Mouse (Mus musculus) macrophage (primary cell): ENCODE data around the gene Mmrn2. TPM values are rescaled to one million over a fixed set of nuclear protein-coding genes. Genes with fewer than 3 reads are reported as not detected.
A peak's percentile ranks its signal among the peaks of the same experiment; 100 is the strongest.

Experiments used
- H3K27ac ChIP-seq: fragments of 350-480 bp; formaldehyde crosslinking; 2 replicates; pipeline ENCODE4 v1.9.0; 2021
- H3K36me3 ChIP-seq: fragments of 350-480 bp; formaldehyde crosslinking; 2 replicates; pipeline ENCODE4 v1.9.0; 2021; ENCODE audit errors: inconsistent target
- H3K4me3 ChIP-seq: fragments of 350-480 bp; formaldehyde crosslinking; 2 replicates; pipeline ENCODE4 v1.9.0; 2021; ENCODE audit errors: inconsistent target
- H3K79me2 ChIP-seq: fragments of 350-480 bp; formaldehyde crosslinking; 2 replicates; pipeline ENCODE4 v1.9.0; 2021; ENCODE audit errors: inconsistent target
- WGBS: methylation state at CpG from one replicate; pipeline ENCODE4 v1.1.7; 2026; ENCODE audit warnings: inconsistent platforms; ENCODE audit not compliant: missing documents; 5-methylcytosine and 5-hydroxymethylcytosine counted together
- polyA plus RNA-seq: library from polyadenylated mRNA; stranded (reverse); fragments of 250-400 nt; gene quantifications from 3 replicates; pipeline ENCODE4 v1.2.4, GENCODE M21; 2018; ENCODE audit warnings: inconsistent platforms
- total RNA-seq, 78 experiments: library from RNA; depleted of rRNA; stranded (reverse); fragments of 250-400 nt; gene quantifications; 1 replicate in 9 of 78; 2 replicates in 24 of 78; 3 replicates in 43 of 78; 4 replicates in 2 of 78; pipeline ENCODE4 v1.2.4; 2018; ENCODE audit warnings: inconsistent platforms in 56 of 78

Gene Mmrn2
- total RNA-seq (2018; cell fraction: chromatin; rRNA removed) = not detected
- under 1 TPM in 4 of 26 experiments, not detected in 22; 0.05 to 0.42 (median 0.12) TPM for total RNA-seq (2018; cell fraction: cytosol; rRNA removed)
- not detected for total RNA-seq (2018; cell fraction: nucleus; rRNA removed)
- polyA plus RNA-seq = 0.07 to 0.11 TPM in 2 of 3 replicates, not detected in the other

DNA sequence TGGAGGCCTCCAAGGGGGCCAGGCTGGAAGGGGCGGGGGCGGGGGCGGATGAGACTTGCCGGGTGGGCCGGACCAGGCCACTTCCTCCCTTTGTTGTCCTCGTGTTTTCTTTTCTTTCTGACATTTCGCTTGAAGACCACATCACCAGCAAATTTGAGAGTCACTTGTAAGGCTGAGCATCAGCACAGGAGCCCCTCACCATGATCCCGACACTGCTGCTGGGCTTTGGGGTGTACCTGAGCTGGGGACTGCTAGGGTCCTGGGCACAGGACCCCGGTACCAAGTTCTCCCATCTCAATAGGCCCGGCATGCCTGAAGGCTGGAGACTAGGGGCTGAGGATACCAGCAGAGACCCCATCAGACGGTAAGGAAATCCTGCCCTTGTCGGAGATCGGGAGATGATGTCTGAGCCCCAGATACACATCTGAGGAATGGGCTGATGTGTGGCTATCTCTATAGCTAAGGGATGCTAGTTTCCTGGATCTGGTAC lies at the start of gene Mmrn2:
Gene Mmrn2 (plus strand): TSS at position 51 of the 490 bp plus-strand sequence.
- WGBS = 56% methylated on average over 13 of the region's 13 CpGs
- Histone ChIP-seq H3K4me3 (no peak within 1 kb of the TSS), H3K27ac (no peak within 1 kb of the TSS)

DNA sequence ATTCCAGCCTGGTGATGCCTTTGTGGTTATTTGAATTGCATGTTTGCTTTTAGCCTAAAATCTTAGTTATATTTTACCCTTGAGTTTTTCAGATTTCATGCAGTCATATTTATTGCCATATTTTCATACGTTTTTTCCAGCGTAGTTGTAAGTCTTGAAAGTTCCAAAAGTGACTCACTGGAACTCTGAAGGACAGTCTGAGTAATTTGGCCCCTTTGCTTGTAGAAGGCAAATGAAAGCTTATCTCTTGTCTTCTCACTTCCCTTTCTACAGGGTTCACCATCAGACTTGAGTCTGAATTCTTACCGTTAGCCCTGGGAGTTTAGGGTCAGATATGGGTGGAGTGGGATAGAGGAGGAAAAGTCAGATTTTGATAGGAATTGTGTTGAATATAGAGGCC lies 48.7 kb upstream of the Mmrn2 start:
- Histone ChIP-seq H3K27ac (no peak overlapping the region), H3K36me3 (peaks cover 69% of the 10 kb centered on the region), H3K79me2 (peaks cover 41% of the 10 kb centered on the region), H3K4me3 (no peak overlapping the region)
- WGBS = 94% methylated on average over 3 of the region's 3 CpGs

More for the DNA sequence above, at the start of gene Mmrn2:
- H3K36me3 ChIP-seq = no peaks in the 10 kb centered on the region
- H3K79me2 ChIP-seq = no peaks in the 10 kb centered on the region

DNA sequence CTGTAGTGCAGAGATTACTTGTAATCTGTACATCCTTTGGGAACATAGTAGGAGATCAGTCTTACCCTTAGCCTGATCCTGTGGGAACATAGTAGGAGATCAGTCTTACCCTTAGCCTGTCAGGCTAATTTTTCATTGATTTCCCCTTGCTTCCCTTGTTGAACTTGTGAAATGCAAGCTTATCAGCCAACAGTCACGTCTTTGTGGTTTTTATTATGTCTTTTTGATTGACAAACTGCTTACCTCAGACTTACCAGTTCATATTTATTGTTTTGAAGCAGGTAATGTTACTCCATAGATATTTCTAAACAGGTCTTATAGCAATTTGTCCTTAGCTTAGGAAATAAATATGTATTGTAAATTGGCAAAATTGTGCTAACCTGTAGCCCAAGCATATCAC lies 47.6 kb upstream of the Mmrn2 start:
- H3K36me3 ChIP-seq = peaks cover 76% of the 10 kb centered on the region
- WGBS = 44% methylated on average over 1 of the region's 1 CpGs

DNA sequence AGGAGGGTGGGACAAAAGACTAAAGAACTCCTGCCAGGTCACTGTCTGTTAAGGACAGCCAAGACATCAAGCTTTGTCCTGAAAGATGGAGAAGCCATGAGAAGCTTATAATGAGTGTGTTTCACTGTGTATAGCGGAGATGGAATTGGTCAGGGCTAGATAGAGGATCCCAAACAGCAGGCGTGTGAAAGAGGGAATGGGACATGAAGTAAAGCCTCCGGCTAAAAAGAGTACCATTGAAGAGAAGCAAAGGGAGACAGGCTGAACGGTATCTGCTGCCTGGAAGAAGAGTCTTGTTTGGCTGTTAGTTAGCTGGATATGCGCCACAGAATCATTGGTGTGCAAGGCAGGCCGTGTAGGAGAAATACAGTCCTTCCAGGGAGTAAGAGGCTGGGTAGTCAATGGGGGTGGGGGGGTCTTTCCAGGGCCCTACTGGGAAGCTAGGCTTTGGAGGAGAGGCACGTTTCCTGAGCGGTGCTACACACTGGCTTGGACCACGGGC lies 44.6 kb upstream of the Mmrn2 start:
- peaks cover 16% of the 10 kb centered on the region; the same call in 1 of the 2 replicates for H3K79me2 ChIP-seq
- H3K27ac ChIP-seq = no peak overlapping the region
- 93% methylated on average over 9 of the region's 9 CpGs for WGBS
- no peak overlapping the region for H3K4me3 ChIP-seq
- peaks cover 81% of the 10 kb centered on the region for H3K36me3 ChIP-seq

More for the DNA sequence above, 47.6 kb upstream of the Mmrn2 start:
- Histone ChIP-seq H3K79me2 (peaks cover 39% of the 10 kb centered on the region; the same call in 1 of the 2 replicates), H3K27ac (no peak overlapping the region), H3K4me3 (no peak overlapping the region)

DNA sequence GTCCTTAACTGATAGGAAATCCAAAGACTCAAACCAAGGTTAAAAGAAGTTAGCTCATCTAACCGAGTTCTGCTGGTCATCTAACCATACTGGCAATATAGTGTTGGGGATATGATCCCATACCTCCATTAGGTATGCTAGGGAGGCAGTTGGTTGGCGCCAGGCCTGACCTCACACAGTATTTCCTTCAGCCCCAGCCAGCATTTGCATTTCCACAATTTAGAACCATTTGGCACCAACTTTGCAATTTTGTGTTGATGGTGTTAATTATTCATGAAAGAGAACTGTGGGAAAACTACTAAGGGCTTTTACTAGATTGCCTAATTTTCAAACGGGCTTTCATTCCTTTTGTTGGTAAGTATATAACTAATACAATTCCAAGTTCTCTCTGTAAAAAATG lies 43.4 kb upstream of the Mmrn2 start:
- Histone ChIP-seq H3K4me3 (no peak overlapping the region), H3K27ac (no peak overlapping the region), H3K36me3 (peaks cover 89% of the 10 kb centered on the region), H3K79me2 (peaks cover 5% of the 10 kb centered on the region; the same call in 1 of the 2 replicates)
- 92% methylated on average over 3 of the region's 3 CpGs for WGBS

DNA sequence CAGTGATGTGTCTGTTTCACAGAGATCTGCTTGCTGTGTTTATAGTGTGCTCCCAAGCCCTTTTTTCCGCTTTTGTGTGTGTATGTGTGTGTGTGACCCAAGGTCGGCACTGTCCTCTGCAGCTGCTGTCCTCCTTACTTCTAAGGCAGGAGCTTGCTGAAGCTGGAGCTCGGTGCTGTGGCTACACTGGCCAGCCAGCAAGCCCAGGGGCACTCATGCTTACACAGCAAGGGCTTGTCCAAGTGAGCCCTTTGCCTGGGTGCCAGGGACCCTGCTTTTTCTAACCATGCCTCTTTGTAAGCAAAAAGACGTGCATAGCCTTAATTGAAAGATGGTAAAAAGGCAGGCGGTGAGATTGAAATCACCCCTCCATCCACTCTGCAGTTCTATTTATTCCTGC lies 42.8 kb upstream of the Mmrn2 start:
- WGBS = 93% methylated on average over 5 of the region's 5 CpGs
- Histone ChIP-seq H3K79me2 (peaks cover under 1% of the 10 kb centered on the region; the same call in 1 of the 2 replicates), H3K4me3 (no peak overlapping the region), H3K36me3 (peaks cover 85% of the 10 kb centered on the region), H3K27ac (no peak overlapping the region)

DNA sequence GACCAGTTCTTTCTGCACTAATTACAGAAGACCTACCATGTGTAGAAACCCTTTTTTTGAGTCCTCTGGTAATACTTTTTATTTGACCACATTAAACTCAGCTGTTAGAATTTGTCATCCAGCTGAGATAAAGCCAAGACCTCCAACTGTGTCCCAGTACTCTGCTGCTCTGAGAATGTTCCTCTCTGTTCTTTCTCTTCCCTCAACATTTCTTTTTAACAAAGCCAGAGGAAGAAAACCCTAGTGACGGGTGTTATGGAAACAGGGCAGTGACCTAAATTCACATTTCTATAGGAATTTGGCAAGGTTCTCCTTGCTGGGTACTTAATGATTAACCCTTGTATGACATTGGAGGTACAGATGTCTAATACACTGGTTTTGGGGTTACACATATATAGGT lies 35.8 kb upstream of the Mmrn2 start:
- Histone ChIP-seq H3K4me3 (no peak overlapping the region), H3K79me2 (no peaks in the 10 kb centered on the region), H3K27ac (no peak overlapping the region), H3K36me3 (peaks cover 74% of the 10 kb centered on the region)
- 90% methylated on average over 1 of the region's 1 CpGs for WGBS

DNA sequence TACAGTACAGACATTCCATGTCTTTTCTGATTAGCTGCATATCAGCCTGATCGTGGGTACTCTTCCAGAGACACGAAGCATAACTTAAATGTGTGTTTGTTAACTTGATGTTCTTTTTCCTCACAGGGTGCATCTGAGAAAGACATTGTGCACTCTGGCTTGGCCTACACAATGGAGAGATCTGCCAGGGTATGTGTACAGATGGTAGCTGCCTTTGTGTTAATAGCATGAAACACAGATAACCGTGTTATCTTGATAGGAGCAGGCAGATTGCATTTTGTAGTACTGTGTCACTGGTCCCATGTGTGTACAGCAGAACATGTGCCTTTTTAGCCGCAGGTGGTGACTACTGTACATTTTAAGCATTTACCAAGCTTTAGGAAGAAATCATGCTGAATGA lies 33.3 kb upstream of the Mmrn2 start:
- no peak overlapping the region for H3K4me3 ChIP-seq
- WGBS = 95% methylated on average over 4 of the region's 4 CpGs
- no peak overlapping the region for H3K27ac ChIP-seq
- H3K36me3 ChIP-seq = peaks cover 52% of the 10 kb centered on the region
- H3K79me2 ChIP-seq = no peaks in the 10 kb centered on the region

DNA sequence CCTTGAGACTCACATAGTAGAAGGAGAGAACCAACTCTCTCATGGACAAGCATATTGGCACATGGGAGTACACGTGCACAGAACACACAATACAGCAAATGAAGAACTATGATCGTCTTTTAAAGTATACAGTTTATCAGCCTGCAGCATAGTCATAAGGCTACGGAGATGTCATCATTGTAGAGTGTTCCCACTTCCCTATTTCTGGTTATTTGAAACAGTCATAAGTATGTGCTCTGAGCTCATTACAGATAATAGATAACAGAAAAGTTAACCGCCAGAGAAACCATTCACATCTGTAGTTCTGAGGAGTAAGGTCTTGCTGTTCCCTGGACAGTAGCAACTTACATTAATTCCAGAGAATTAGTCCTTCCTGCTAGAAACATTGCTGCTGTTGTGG lies 32.2 kb upstream of the Mmrn2 start:
- 36% methylated on average over 4 of the region's 4 CpGs for WGBS
- H3K36me3 ChIP-seq = peaks cover 44% of the 10 kb centered on the region
- H3K79me2 ChIP-seq = no peaks in the 10 kb centered on the region
- peak overlapping the region; percentile 7; the same call in 1 of the 2 replicates for H3K27ac ChIP-seq
- no peak overlapping the region for H3K4me3 ChIP-seq

DNA sequence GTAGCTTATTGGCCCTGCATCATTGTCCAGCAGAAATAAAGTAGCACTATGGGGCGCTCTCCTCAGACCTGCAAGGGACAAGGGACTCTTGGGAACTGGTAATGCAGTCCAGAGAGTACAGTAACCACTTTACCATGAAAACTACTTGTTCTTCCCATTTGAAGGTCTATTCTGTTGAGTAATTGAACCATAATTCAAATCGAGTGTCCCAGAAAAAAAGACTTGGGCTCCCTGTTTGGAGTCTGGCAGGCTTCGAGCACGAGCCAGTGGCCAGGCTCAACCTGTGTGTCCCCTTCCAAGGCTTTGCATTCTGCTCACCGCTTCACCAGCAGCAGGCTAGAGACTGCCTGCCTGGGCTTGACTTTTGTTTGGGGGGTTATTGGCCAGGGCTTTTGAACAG lies 30.9 kb upstream of the Mmrn2 start:
- 95% methylated on average over 5 of the region's 5 CpGs for WGBS
- Histone ChIP-seq H3K36me3 (peaks cover 33% of the 10 kb centered on the region), H3K4me3 (no peak overlapping the region)

DNA sequence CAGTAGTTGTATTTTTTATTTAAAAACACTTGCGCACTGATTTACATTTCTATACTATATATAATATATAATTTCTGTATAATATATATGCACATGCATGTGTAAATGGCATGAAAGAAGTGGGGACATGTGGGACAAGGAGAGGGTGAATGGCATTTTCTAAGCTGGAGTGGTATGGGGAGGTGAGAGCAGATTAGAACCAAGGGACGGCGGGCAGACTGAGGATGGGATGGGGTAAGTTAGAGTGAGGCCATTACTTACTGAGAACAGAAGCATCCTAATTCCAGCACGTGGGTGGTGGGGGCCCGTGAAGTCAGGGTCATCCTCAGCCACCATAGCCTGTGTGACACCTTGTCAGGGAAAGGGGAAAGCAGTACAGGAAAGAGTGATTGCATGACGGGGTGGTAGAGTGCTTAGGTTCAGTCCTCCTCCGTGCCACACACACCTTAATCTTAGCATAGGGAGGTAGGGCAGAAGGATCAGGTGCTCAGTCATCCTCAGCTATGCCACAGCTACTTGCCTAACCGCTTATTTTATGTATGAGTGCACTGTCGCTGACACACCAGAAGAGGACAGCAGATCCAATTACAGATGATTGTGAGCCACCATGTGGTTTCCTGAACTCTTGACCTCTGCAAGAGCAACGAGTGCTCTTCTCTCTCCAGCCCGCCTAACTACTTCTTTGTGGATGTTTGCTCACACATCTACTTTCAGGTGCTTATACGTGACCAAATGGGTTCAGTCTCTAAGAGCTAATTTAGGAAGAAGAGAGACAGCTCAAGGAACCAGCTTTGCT lies 29.3 kb upstream of the Mmrn2 start:
- Histone ChIP-seq H3K4me3 (no peak overlapping the region), H3K79me2 (no peaks in the 10 kb centered on the region), H3K36me3 (peaks cover 20% of the 10 kb centered on the region; the same call in 1 of the 2 replicates), H3K27ac (no peak overlapping the region)
- whole genome bisulfite sequencing = 86% methylated on average over 12 of the region's 12 CpGs

More for the DNA sequence above, 30.9 kb upstream of the Mmrn2 start:
- H3K79me2 ChIP-seq = no peaks in the 10 kb centered on the region
- H3K27ac ChIP-seq = no peak overlapping the region

DNA sequence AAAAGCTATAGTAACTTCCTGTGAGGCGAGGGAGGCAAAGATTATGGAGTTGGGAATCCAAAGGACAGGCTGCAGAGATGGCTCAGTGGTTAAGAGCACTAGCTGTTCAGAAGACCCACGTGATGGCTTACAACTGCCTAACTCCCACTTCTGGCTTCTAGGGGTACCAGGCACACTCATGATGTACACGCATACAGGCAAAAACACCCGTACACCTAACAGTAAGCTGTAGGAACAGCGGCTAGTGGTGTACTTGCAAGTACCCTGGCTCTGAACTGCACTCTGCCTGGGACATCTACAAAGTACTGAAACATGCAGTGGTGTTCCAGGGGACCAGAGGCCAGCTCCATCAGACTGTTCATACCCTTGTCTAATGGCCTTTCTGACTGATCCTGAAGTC lies 28.2 kb upstream of the Mmrn2 start:
- no peak overlapping the region for H3K27ac ChIP-seq
- peaks cover 12% of the 10 kb centered on the region; the same call in 1 of the 2 replicates for H3K36me3 ChIP-seq
- no peak overlapping the region for H3K4me3 ChIP-seq
- H3K79me2 ChIP-seq = no peaks in the 10 kb centered on the region
- 94% methylated on average over 5 of the region's 5 CpGs for whole genome bisulfite sequencing

DNA sequence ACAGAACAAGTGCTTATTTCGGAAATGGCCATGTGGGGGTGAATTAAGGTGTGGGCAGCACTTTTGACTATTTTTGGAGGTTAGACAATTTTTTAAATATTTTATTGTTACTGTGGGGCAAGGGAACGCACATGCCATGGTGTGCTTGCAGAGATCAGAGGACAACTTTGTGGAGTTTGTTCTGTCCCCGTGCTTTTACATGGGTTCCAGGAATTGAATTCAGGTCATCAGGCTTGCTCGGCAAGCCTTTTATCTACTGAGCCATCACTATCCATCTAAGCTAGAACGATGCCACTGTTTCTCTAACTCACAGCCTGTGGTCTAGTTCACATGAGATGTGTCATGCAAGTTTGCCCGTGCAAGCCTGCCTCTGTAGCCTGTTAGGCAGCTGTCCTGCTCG lies 27.0 kb upstream of the Mmrn2 start:
- H3K79me2 ChIP-seq = no peaks in the 10 kb centered on the region
- peaks cover 7% of the 10 kb centered on the region; the same call in 1 of the 2 replicates for H3K36me3 ChIP-seq
- H3K4me3 ChIP-seq = no peak overlapping the region
- WGBS = 84% methylated on average over 7 of the region's 7 CpGs
- H3K27ac ChIP-seq = no peak overlapping the region

DNA sequence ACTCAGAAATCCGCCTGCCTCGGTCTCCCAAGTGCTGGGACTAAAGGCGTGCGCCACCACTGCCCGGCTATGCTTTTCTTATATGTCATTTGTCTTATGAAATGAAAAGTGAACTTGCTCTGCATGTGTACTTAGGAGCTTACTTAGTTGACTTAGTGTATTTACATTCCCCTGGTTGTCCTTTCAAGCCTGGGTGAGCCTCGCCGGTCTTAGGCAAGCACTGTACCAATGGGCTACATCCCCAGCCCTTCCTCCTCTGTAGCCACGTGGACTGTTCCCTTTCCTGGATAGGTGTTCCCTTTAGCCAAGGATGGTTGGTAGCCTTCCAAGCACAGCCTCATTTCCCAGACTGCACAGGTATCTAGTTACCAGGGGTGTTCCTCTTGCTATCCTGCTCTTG lies 26.3 kb upstream of the Mmrn2 start:
- H3K27ac ChIP-seq = no peak overlapping the region
- H3K36me3 ChIP-seq = peaks cover 7% of the 10 kb centered on the region; the same call in 1 of the 2 replicates
- 92% methylated on average over 8 of the region's 8 CpGs for WGBS

DNA sequence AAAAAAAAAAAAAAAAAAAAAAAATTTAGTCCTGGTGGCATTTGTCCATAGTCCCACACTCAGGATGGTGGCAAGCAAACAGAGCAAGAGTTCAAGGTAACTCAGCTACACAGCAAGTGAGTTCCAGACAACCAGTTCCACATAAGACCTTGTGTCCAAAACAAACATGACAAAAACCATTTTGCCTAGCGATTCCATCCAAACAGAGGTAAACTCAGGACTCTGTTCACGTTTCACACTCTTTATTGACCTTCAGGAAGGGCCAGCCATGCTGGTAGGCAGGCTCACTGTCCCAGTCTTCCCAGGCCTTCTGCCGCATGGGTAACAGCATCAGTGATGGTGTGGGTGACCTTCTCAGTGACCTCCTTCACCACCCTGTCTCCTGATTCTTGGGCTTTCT lies 23.6 kb upstream of the Mmrn2 start:
- no peaks in the 10 kb centered on the region for H3K79me2 ChIP-seq
- 90% methylated on average over 3 of the region's 3 CpGs for WGBS

More for the DNA sequence above, 26.3 kb upstream of the Mmrn2 start:
- Histone ChIP-seq H3K4me3 (no peak overlapping the region), H3K79me2 (no peaks in the 10 kb centered on the region)

More for the DNA sequence above, 23.6 kb upstream of the Mmrn2 start:
- no peak overlapping the region for H3K27ac ChIP-seq
- no peaks in the 10 kb centered on the region for H3K36me3 ChIP-seq
- no peak overlapping the region for H3K4me3 ChIP-seq
